Mouse (Mus musculus) adrenal gland, adult 8-10 months (tissue): Measurements from ENCODE around the gene Map3k3. TPM values are rescaled to one million over a fixed set of nuclear protein-coding genes. Genes with fewer than 3 reads are reported as not detected.
"Not testable (repeated sequence)": the region's sequence is repeated elsewhere in the genome, so short reads cannot be mapped to it uniquely, and the experiment has no call there.

ENCODE experiments used
- DNase-seq: peaks from one replicate; pipeline ENCODE4 v3.0.0; 2022
- total RNA-seq, 4 experiments: library from RNA; stranded (reverse); gene quantifications; 2 replicates each; pipeline ENCODE4 v1.2.4; 2022

The Map3k3 gene
- total RNA-seq, 4 experiments from 2014 or later = 41.7 to 58.2 (median 47.2) TPM

DNA sequence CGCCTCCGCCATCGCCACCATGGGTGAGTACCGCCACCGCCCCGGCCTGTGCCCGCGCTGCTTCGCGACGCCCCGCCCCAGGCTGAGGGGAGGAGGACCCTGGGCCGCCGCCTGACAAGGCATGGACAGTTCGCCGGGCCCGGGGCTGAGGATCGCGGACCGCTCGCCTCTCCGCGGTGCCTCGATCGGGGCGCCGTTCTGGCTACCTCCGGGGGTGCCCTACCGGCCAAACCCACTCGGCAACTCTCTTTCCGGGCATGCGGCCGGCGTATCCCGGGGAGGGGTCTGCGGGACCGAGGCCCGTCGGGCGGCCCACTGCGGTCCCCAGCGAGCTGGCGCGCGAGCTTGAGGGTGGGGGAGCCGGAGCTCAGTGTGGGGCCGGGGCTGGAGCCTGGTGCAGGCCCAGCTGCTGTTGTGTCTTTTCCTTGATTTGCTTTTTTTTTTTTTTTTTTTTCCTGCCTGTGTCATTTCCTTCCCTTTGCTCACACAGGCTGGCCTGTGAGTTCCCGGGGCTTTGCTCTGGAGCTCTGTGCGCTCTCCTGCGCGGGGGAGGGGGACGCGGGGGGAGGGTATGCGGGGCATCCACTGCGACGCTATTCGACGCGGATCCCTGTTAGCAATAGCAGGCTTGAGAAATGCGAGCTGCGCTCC lies 623 bp downstream of the Map3k3 start:
- peak; percentile 74 for DNase-seq

- no peak for DNase-seq
Measured at GRCm38 (mm10) chr11:106098223-106098622, 13.8 kb downstream of the Map3k3 start.

DNA sequence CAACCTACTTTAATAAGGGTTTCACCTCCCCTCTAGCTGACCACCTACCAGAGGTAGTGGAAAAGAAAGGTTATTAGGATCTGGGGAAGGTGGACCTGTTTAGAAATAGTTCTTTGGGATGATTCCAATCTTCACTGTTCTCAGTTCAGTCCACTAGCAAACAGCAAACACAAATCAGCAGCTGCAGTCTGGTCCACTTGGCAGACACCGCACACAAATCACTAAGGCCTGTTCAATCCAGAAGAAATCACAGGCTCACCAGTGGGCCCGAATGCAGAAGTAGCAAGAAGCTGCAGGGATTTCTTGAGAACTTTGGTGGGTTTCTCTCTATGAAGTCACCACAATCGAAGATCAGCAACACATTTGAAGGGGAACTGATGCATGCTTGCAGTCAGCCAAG lies 18.5 kb downstream of the Map3k3 start:
- no peak for DNase-seq

GRCm38 (mm10) chr11:106106047-106106587 lies 21.7 kb downstream of the Map3k3 start:
- no peak for DNase-seq

DNA sequence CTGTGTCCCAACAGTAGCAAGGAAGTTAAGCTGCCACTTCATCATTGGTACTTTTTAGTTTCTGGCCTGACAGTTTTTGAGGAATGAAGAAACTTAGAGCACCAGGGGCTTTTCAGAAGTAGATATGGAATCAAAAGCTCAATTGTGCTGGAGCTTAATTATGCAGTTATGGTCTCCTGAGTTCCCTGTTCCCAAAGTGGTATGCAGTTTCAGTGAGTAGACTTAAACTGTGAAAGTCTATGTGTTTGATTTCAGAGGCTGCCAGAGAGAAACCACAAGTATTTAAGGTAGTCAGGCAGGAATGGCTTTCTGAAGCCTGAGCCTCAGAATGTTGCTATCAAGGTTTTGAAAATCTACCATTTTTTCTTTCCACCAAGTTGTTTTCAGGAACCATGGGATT lies 27.3 kb downstream of the Map3k3 start:
- DNase-seq = no peak

DNA sequence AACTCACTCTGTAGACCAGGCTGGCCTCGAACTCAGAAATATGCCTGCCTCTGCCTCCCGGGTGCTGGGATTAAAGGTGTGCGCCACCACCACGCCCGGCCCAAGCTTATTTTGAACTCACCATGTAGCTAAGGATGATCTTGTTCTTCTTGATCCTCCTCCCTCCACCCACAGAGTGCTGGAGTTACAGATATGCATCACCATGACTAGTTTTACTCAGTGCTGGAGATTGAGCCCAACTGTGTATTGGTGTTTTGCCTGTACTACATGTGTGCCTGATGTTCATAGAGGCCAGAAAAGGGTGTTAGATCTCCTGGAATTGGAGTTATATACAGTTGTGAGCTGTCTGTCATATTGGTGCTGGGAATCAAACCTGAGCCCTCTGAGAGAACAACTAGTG lies 37.8 kb downstream of the Map3k3 start:
- no peak for DNase-seq

GRCm38 (mm10) chr11:106122736-106123135 lies 38.3 kb downstream of the Map3k3 start:
- peak; percentile 8 for DNase-seq

DNA sequence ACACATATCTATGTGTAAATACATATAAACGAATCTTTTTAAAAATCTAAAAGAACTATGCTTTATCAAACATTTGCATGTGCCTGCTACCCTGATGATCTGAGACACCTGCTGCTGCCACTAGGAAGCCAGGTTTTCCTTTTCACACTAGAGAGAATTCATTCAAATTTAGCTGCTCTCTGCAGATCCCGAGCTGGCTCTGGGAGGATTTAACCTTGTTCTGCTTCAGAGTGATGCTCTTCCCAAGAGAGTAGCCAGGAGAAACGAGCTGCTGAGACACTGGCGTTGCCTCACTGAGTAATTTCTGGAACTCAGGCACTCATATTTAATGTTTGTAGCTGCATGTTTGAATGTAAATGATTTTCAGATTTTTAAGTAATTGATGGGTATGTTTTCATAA lies 40.4 kb downstream of the Map3k3 start:
- DNase-seq = no peak

GRCm38 (mm10) chr11:106125827-106126226 lies 41.4 kb downstream of the Map3k3 start:
- no peak for DNase-seq

- not testable (repeated sequence) for DNase-seq
Measured at GRCm38 (mm10) chr11:106126727-106127373, 42.4 kb downstream of the Map3k3 start.

GRCm38 (mm10) chr11:106129477-106129876 lies 45.1 kb downstream of the Map3k3 start:
- DNase-seq = no peak

DNA sequence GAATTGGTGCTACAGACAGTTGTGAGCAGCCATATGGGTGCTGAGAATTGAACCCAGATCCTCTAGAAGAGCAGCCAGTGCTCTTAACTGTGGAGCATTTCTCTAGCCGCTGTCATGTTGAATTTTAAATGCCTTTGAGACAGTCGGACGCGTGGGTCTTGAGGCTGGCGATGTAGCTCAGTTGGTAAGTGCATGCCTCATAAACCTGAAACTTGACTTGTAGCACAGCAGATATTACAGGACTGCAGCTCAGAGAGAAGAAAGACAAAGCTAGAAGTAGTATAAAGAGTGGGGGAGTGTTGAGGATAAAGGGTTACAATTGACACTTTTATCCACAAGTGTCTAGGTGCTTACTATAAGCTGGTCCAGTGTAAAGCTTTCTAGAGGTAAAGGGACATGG lies 48.1 kb downstream of the Map3k3 start:
- DNase-seq = no peak

DNA sequence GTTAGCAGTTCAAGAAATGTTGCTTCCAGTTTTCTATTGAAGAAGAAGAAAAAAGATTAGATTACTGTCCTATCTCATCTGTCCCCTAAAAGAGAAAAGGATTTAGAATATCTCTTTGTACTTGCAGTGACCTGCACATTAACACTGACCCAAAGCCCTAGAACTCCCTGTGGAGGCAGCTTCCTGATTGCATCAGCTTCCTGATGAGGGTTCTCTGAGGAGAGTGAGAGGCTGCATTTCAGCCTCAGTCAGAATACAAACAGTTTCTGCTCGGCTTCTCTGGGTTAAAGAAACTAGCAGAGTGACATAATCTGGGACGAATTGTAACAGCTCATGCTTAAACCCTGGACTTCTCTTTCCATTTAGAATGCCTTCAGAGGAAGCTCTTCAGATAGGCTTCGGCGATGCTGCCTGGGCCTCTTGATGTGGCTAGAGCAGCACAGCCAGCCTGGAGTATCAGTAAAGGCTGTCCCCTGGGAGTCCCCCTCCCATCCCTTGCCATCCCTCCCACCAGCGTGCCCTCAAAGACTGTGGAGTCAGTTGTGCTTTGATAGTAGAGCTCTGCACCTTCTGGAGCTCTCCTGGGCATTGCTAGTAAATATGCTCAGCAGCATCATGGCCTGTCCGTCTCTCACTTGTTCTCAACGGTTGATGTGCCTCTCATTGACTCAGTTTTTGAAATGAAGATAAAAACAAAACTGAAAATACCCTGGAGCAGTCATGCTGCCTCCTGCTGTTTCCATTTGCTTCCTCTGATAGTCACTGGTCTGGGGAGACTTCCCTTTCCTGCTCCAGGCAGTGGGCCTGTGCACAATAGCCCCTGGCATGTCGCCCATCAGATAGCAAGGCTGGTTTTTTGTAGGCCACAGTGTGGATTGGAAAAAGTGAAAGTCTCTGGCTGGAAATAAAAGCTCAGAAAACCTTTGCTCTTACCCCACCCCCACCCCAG lies 50.4 kb downstream of the Map3k3 start:
- peak; percentile 89 for DNase-seq

DNA sequence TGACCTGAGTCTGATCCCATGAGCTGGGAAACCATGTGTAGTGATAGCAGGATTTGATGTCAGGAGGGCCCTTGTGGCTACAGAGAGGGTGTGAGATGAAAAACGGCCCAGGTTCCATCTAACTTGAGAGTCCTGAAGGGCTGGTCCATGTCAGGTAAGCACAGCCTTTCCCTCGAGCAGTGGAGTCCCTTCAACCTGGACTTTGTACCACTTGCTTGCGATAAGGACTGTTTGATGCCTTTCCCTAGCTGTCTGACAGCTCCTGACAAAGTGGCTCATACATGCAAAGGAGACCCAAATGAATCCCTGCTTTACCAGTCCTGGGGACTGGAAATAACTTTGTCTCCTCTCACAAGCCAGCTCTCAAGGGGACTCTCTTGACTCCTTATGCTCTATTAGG lies 66.8 kb downstream of the Map3k3 start:
- DNase-seq = no peak

- DNase-seq = no peak
Measured at GRCm38 (mm10) chr11:106152132-106152531, 67.7 kb downstream of the Map3k3 start.

DNA sequence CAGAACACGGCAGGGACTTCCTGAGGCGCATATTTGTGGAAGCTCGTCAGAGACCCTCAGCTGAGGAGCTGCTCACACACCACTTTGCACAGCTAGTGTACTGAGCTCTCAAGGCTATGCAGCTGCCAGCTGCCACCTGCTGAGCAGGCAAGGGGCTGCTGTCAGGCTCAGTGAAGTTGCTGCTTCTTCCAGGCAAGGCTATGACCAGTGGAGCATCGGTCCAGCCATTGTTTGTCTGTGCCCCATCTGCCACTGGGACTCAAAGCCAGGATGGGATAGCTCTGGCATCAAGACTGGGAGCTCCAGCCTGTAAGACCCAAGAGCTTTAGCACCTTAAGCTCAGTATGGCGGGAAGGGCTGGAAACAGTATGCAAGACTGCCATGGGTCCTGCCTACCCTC lies 69.7 kb downstream of the Map3k3 start:
- no peak for DNase-seq

DNA sequence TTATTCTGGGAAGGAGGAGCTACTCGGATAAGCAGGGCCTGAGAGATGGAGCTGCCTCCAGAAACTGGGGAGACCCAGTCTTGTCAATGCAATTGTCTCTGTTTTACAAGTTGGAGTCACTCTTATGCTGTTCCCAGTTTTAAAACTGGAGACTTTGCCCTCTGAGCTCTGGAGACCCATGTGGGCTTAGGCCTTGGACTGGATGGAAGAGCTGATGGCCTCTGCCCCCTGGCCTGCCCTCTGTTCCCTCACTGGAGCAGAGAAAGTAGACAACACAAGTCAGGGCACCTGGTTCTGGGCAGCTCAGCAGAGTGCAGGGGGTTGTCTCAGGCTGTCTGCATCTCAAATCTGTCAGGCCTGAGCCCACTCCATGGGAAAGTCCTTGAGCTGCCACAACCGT lies 70.4 kb downstream of the Map3k3 start:
- DNase-seq = no peak

- DNase-seq = no peak
Measured at GRCm38 (mm10) chr11:106155761-106156160, 71.3 kb downstream of the Map3k3 start.

- no peak for DNase-seq
Measured at GRCm38 (mm10) chr11:106156257-106156656, 71.8 kb downstream of the Map3k3 start.

GRCm38 (mm10) chr11:106157154-106157553 lies 72.7 kb downstream of the Map3k3 start:
- no peak for DNase-seq

DNA sequence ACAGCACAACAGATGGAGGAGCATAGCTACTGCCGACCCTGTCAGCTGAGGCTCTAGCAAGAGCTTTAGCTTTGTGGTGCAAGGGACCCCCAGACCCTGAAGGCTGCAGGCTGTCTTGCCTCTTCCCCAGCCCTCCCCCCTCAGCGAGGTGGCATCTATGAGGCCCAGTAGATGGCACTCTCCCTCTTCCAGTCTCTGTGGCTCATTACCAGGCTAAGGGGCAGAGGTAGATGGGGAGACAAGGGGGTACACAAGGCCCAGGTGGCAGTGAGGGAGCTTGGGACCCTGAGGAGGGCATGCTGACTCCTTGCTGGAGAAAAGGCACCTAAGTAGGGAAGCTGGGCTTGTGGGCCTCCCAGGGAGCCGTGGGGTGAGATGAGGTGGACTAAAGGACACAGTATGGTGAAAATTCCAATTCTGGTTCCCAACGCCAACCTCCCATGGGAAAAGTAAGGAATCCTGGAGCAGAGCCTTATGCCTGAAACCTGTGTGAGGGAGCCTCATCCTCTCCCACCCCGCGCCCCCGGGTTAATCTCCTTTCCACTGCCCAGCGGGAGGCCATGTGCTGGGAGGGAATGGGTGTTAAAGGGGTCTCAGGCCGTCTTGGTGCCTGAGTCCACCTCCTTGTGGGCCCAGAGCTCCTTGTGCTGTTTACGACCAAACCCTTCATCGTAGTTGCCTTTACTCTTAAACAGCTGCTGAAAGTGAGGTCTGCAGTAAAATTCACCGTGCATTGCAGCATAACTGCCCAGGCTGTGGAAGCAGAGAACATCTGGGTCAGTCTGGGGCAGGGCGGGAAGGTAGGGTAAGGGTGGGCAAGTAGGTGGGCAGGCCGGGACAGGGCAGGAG lies 73.9 kb downstream of the Map3k3 start:
- no peak for DNase-seq

DNA sequence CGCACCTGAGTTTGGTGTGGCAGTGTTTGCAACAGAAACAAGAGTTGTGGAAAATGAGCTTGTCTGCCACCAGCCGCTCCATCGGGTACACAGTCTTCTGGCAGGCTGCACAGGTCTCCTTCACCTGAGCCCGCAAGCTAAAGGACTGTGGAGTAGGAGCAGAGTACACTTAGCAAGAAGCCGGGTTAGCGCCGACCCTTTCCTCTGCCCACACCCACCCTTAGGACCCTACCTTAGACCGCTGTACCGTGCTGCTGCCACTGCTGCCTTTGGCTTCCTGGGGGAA lies 74.5 kb downstream of the Map3k3 start:
- no peak for DNase-seq
